In the genomic region with DNA sequence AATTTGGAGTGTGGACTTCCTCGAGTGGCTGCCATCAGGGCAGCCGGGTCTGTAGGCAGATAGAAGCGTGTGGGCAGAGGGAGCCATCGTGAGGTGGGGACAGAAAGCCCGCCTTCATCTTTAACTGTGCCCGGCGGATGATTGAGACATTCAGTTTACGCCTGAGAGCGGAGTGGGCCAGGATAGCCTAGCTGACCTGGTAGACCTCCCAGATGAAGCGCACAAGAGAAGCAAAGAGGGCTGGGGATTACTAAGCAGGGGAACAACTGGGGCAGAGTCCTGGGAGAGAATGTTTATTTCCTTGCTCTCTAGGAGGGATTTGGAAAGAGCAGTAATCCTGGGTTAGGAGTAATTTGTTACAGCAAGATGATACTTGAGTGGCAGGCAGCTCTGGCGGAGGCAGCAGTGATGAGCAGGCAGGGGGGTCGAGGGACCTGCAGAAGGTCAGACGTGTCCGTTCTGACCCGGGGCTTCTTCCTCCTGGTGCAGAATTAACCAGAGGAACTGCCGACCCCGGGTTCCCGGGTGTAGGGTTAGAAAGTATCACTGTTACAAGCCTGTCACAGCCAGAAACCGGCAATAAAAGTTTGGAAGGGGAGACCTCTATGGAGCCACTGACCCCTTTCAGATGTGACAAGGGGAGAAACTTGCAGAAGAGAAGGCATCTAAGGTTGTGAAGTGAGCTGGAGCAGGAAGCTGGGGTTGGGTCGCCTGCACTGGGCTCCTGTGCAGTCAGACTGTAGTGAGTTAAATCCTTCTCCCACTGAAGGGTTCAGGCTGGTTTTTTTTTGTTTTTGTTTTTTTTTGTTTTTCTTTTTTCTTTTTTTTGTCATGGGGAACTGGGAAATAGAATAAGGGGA, we compare ENCODE assay signal across 9 mouse cellular contexts.
DNase-seq lines count a peak whose midpoint lies in the region; ATAC-seq and TF ChIP-seq lines count a peak whose summit lies in the region.
"Had no signal": no experiment of that assay in that cellular context is flagged by ENCODE, and none has a peak within 500 bp of the region (broad histone marks: within the 10 kb centered on the region; RNA-seq: fewer than 3 reads in every experiment).

No protein-coding gene starts in this region.

- H3K9me3 ChIP-seq in forebrain, embryonic 11.5 days (ENCODE audit: control insufficient read depth, low read length), result no peaks in the 10 kb centered on the region
- no peaks in the 10 kb centered on the region for H3K9me3 ChIP-seq in forebrain, postnatal 0 days (ENCODE audit: low read length)
- no peaks in the 10 kb centered on the region for H3K9me3 ChIP-seq in liver, embryonic 15.5 days (replicated peaks)
- H3K9me3 ChIP-seq in liver, embryonic 12.5 days (replicated peaks), result no peaks in the 10 kb centered on the region
- no peaks in the 10 kb centered on the region for H3K9me3 ChIP-seq in limb, embryonic 10.5 days (replicated peaks)
- H3K9me3 ChIP-seq in stomach, embryonic 15.5 days, result no peaks in the 10 kb centered on the region
- H3K9me3 ChIP-seq: megakaryocyte, embryonic 14.5 days had no signal

- no peak for DNase-seq in forebrain, embryonic 11.5 days (ENCODE audit: low spot score)
- DNase-seq in forebrain, postnatal 0 days, result no peak
- DNase-seq in limb, embryonic 10.5 days (ENCODE audit: low spot score), result peak; percentile 39
- no peak for DNase-seq in ovary, postnatal 14 days (ENCODE audit: low spot score)

- peaks cover 12% of the 10 kb centered on the region; the same call in 1 of the 2 replicates for H3K4me1 ChIP-seq in forebrain, embryonic 11.5 days (replicated peaks; ENCODE audit: control insufficient read depth, insufficient read depth, low read length)
- H3K4me1 ChIP-seq in forebrain, postnatal 0 days (ENCODE audit: insufficient read depth), result no peaks in the 10 kb centered on the region
- peaks cover 24% of the 10 kb centered on the region for H3K4me1 ChIP-seq in liver, embryonic 15.5 days (replicated peaks)
- H3K4me1 ChIP-seq in liver, embryonic 12.5 days, result peaks cover 18% of the 10 kb centered on the region
- H3K4me1 ChIP-seq in limb, embryonic 10.5 days, result peaks cover 88% of the 10 kb centered on the region
- peaks cover 11% of the 10 kb centered on the region for H3K4me1 ChIP-seq in stomach, embryonic 15.5 days
- H3K4me1 ChIP-seq: megakaryocyte, embryonic 14.5 days had no signal

- no peak for TF ChIP-seq CTCF in forebrain, postnatal 0 days (IDR thresholded peaks at IDR 0.05; ENCODE audit: low read depth)

- peak overlapping the region; percentile 18; the same call in 1 of the 2 replicates for H3K4me2 ChIP-seq in forebrain, embryonic 11.5 days (ENCODE audit: low read depth, low read length, severe bottlenecking)
- H3K4me2 ChIP-seq in forebrain, postnatal 0 days (ENCODE audit: low read depth), result no peak overlapping the region
- no peak overlapping the region for H3K4me2 ChIP-seq in liver, embryonic 15.5 days
- H3K4me2 ChIP-seq in liver, embryonic 12.5 days, result no peak overlapping the region
- no peak overlapping the region for H3K4me2 ChIP-seq in stomach, embryonic 15.5 days

- ATAC-seq in forebrain, embryonic 11.5 days (replicated peaks; ENCODE audit: low FRiP score), result no peak
- no peak for ATAC-seq in forebrain, postnatal 0 days
- no peak for ATAC-seq in liver, embryonic 15.5 days (ENCODE audit: insufficient read depth)
- no peak for ATAC-seq in liver, embryonic 12.5 days
- ATAC-seq in stomach, embryonic 15.5 days (ENCODE audit: insufficient read depth, low FRiP score, low read depth), result 0 out of 2 replicates have a peak, but pooled peaks have one; percentile 14
- ATAC-seq in erythroid progenitor cell, adult 5-6 weeks (replicated peaks; ENCODE audit: low FRiP score, poor library complexity, severe bottlenecking), result no peak

- peak overlapping the region; percentile 12; the same call in 1 of the 2 replicates for H3K9ac ChIP-seq in forebrain, embryonic 11.5 days (ENCODE audit: low read length)
- no peak overlapping the region for H3K9ac ChIP-seq in forebrain, postnatal 0 days
- no peak overlapping the region for H3K9ac ChIP-seq in liver, embryonic 15.5 days
- no peak overlapping the region for H3K9ac ChIP-seq in liver, embryonic 12.5 days
- H3K9ac ChIP-seq in stomach, embryonic 15.5 days, result no peak overlapping the region

- no peaks in the 10 kb centered on the region for H3K36me3 ChIP-seq in forebrain, embryonic 11.5 days (ENCODE audit: control insufficient read depth, insufficient read depth, low read length)
- no peaks in the 10 kb centered on the region for H3K36me3 ChIP-seq in forebrain, postnatal 0 days (ENCODE audit: insufficient read depth)
- no peaks in the 10 kb centered on the region for H3K36me3 ChIP-seq in liver, embryonic 15.5 days (replicated peaks)
- H3K36me3 ChIP-seq in liver, embryonic 12.5 days, result no peaks in the 10 kb centered on the region
- H3K36me3 ChIP-seq in limb, embryonic 10.5 days, result peaks cover 32% of the 10 kb centered on the region
- H3K36me3 ChIP-seq in stomach, embryonic 15.5 days, result no peaks in the 10 kb centered on the region

- H3K27ac ChIP-seq in forebrain, embryonic 11.5 days (ENCODE audit: low read depth, low read length), result peak overlapping the region; percentile 18; the same call in 1 of the 2 replicates
- H3K27ac ChIP-seq in forebrain, postnatal 0 days (ENCODE audit: low read depth, low read length), result no peak overlapping the region
- H3K27ac ChIP-seq in liver, embryonic 15.5 days (replicated peaks), result 0 out of 2 replicates have a peak overlapping the region, but pooled peaks have one; percentile 31
- no peak overlapping the region for H3K27ac ChIP-seq in liver, embryonic 12.5 days
- peak overlapping the region; percentile 67 for H3K27ac ChIP-seq in limb, embryonic 10.5 days
- no peak overlapping the region for H3K27ac ChIP-seq in stomach, embryonic 15.5 days

- H3K27me3 ChIP-seq in forebrain, embryonic 11.5 days (ENCODE audit: control insufficient read depth, insufficient read depth, low read length), result no peaks in the 10 kb centered on the region
- H3K27me3 ChIP-seq in forebrain, postnatal 0 days (ENCODE audit: insufficient read depth, low read length), result no peaks in the 10 kb centered on the region
- peaks cover 24% of the 10 kb centered on the region for H3K27me3 ChIP-seq in liver, embryonic 15.5 days
- peaks cover 8% of the 10 kb centered on the region; the same call in 1 of the 2 replicates for H3K27me3 ChIP-seq in liver, embryonic 12.5 days (replicated peaks)
- no peaks in the 10 kb centered on the region for H3K27me3 ChIP-seq in limb, embryonic 10.5 days (ENCODE audit: low read depth, poor library complexity, severe bottlenecking)
- no peaks in the 10 kb centered on the region for H3K27me3 ChIP-seq in stomach, embryonic 15.5 days (replicated peaks)

- H3K4me3 ChIP-seq in forebrain, embryonic 11.5 days (ENCODE audit: low read depth, low read length), result no peak overlapping the region
- no peak overlapping the region for H3K4me3 ChIP-seq in forebrain, postnatal 0 days (ENCODE audit: low read depth, low read length)
- no peak overlapping the region for H3K4me3 ChIP-seq in liver, embryonic 15.5 days (replicated peaks)
- no peak overlapping the region for H3K4me3 ChIP-seq in liver, embryonic 12.5 days
- H3K4me3 ChIP-seq in limb, embryonic 10.5 days, result 0 out of 2 replicates have a peak overlapping the region, but pooled peaks have one; percentile 15
- H3K4me3 ChIP-seq in stomach, embryonic 15.5 days (replicated peaks), result no peak overlapping the region
- H3K4me3 ChIP-seq: megakaryocyte, embryonic 14.5 days had no signal

- 33% methylated on average over 20 of the region's 20 CpGs for WGBS in forebrain, embryonic 11.5 days
- 48% methylated on average over 20 of the region's 20 CpGs for WGBS in forebrain, postnatal 0 days
- 25% methylated on average over 20 of the region's 20 CpGs for WGBS in liver, embryonic 15.5 days (ENCODE audit: insufficient replicate concordance)
- WGBS in liver, embryonic 12.5 days (ENCODE audit: insufficient replicate concordance), result 45% methylated on average over 20 of the region's 20 CpGs
- 16% methylated on average over 20 of the region's 20 CpGs for WGBS in limb, embryonic 10.5 days
- 38% methylated on average over 20 of the region's 20 CpGs for WGBS in stomach, embryonic 15.5 days

Comparison
In these comparisons a context has a peak if more than half of its experiments do, and no peak if none do; other contexts are left out.
1. H3K27ac ChIP-seq: peak in forebrain, embryonic 11.5 days (single experiment), liver, embryonic 15.5 days (single experiment) and limb, embryonic 10.5 days (single experiment); none in forebrain, postnatal 0 days (single experiment), liver, embryonic 12.5 days (single experiment) and stomach, embryonic 15.5 days (single experiment).